Mouse (Mus musculus): ENCODE results near the gene Upk1a. TPM values are rescaled to one million over a fixed set of nuclear protein-coding genes. Genes with fewer than 3 reads are reported as not detected.

Gene Upk1a
- total and polyA plus RNA-seq, 3 experiments: 0.47 to 10.9 (median 1.8) TPM

GRCm38 (mm10) chr7:30556894-30557536, 55.6 kb downstream of the Upk1a start:
- dilution Hi-C loops (cut with MboI; ENCODE audit: extremely low pct_ligation_motif_present, extremely low pct_unique_long_range_greater_than_20kb, low sequenced_read_pairs) (no loop called here), in situ Hi-C loops (cut with MboI; ENCODE audit: low pct_ligation_motif_present, low pct_unique_long_range_greater_than_20kb, low sequenced_read_pairs) (loop anchor here (5.0 kb wide), 1 partner anchor 50 kb away; no protein-coding TSS in a partner anchor)
- Histone ChIP-seq H3K4me3 (replicated peaks in 1 of 3; ENCODE audit: low read depth in 2 of 3, low read length in 2 of 3, poor library complexity in 1 of 3) (no peak overlapping the region), H3K36me3 (replicated peaks in 1 of 2; ENCODE audit: control insufficient read depth in 1 of 2, insufficient read depth in 1 of 2, low read length in 1 of 2) (peaks cover 32 to 48% of the 10 kb centered on the region in 2 experiments), H3K79me2 (replicated peaks; ENCODE audit: control insufficient read depth, extremely low read depth, insufficient read depth, poor library complexity, severe bottlenecking) (peaks cover 19% of the 10 kb centered on the region), H3K27ac (ENCODE audit: insufficient read depth, low read depth) (no peak overlapping the region), H3K4me1 (ENCODE audit: control insufficient read depth in 1 of 2, insufficient read depth in 2 of 2) (peaks cover 5 to 39% of the 10 kb centered on the region in 2 experiments; a peak in 3 of 4 replicates), H3K9ac (ENCODE audit: insufficient read depth, low read depth) (no peak overlapping the region), H3K27me3 (replicated peaks) (no peaks in the 10 kb centered on the region), H3K9me3 (replicated peaks; ENCODE audit: low read length) (no peaks in the 10 kb centered on the region), H3K4me2 (ENCODE audit: insufficient read depth, low read depth, poor library complexity, severe bottlenecking) (no peak overlapping the region)
- TF ChIP-seq CTCF (conservative IDR thresholded peaks at IDR 0.05 in 1 of 2, IDR thresholded peaks at IDR 0.05 in 1 of 2; ENCODE audit: low read depth in 2 of 2, low read length in 2 of 2) (peak in 1 of 2 experiments; percentile 46; a peak in 2 of 4 replicates), MAZ (IDR thresholded peaks at IDR 0.05; ENCODE audit: low read depth, low read length) (no peak)
- DNase-seq (ENCODE audit: extremely low read depth): no peak

DNA sequence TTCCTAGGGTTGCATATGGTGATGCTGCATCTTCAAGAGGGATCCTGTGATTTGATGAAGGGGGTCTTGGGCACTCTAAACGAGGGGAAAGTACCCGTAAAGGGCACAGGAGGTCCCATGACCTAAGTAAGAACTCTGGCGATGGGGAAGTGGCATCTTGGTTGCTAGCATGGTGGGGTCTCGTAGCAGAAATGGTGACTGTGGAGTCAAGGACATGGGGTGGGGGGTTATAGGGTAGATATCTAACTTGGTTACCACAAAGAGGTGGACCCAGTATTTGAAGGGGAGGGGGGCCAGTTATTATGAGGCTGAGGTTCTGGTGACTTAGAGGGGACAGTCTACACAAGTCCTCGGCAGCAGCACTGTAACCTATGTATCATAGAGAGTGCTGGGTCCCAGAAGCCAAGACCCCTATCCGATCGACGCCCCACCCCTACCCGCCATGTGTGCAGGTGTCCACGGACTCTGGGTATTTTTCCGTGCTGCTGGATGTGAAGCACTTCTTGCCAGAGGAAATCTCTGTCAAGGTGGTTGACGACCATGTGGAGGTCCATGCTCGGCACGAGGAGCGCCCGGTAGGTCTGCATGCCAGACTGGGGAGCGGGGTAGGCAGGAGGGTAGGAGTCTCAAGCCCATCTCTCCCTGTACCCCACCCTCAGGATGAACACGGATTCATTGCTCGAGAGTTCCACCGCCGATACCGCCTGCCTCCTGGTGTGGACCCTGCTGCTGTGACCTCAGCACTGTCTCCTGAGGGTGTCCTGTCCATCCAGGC, 58.6 kb downstream of the Upk1a start:
- Histone ChIP-seq H3K27ac (ENCODE audit: insufficient read depth, low read depth) (no peak overlapping the region), H3K79me2 (replicated peaks; ENCODE audit: control insufficient read depth, extremely low read depth, insufficient read depth, poor library complexity, severe bottlenecking) (peaks cover 10% of the 10 kb centered on the region), H3K9me3 (replicated peaks; ENCODE audit: low read length) (no peaks in the 10 kb centered on the region), H3K27me3 (replicated peaks) (no peaks in the 10 kb centered on the region), H3K4me3 (replicated peaks in 1 of 3; ENCODE audit: low read depth in 2 of 3, low read length in 2 of 3, poor library complexity in 1 of 3) (peak overlapping the region in 1 of 3 experiments; percentile 71), H3K36me3 (replicated peaks in 1 of 2; ENCODE audit: control insufficient read depth in 1 of 2, insufficient read depth in 1 of 2, low read length in 1 of 2) (peaks cover 32 to 51% of the 10 kb centered on the region in 2 experiments), H3K9ac (ENCODE audit: insufficient read depth, low read depth) (peak overlapping the region; percentile 83; the same call in 1 of the 2 replicates), H3K4me2 (ENCODE audit: insufficient read depth, low read depth, poor library complexity, severe bottlenecking) (0 out of 2 replicates have a peak overlapping the region, but pooled peaks have one; percentile 82), H3K4me1 (ENCODE audit: control insufficient read depth in 1 of 2, insufficient read depth in 2 of 2) (peaks cover 5 to 37% of the 10 kb centered on the region in 2 experiments; a peak in 3 of 4 replicates)
- peak; percentile 41; the same call in 1 of the 2 replicates for TF ChIP-seq POLR2AphosphoS2 (IDR thresholded peaks at IDR 0.05; ENCODE audit: low read depth, low read length)
- TF ChIP-seq USF1 (IDR thresholded peaks at IDR 0.05; ENCODE audit: low read depth, low read length): no peak
- dilution Hi-C loops (cut with MboI; ENCODE audit: extremely low pct_ligation_motif_present, extremely low pct_unique_long_range_greater_than_20kb, low sequenced_read_pairs): no loop called here
- in situ Hi-C loops (cut with MboI; ENCODE audit: low pct_ligation_motif_present, low pct_unique_long_range_greater_than_20kb, low sequenced_read_pairs): no loop called here
- DNase-seq (ENCODE audit: extremely low read depth): no peak

Other genes with a start within 250 kb of the Upk1a start
Only the 20 nearest of the 32 such genes appear.
- not detected in 2 replicates for gene Prodh2, start 119.2 kb downstream of the Upk1a start, total RNA-seq (2012; rRNA removed)
- not detected in 2 replicates for gene Prodh2, start 119.2 kb downstream of the Upk1a start, total RNA-seq (2014; rRNA removed)
- not detected in 2 replicates for gene Prodh2, start 119.2 kb downstream of the Upk1a start, polyA plus RNA-seq (2012; ENCODE audit: insufficient read length, low read depth)
- 2.5 and 2.8 TPM in 2 replicates for gene Arhgap33, start 77.8 kb downstream of the Upk1a start, total RNA-seq (2012; rRNA removed)
- 0.44 and 0.76 TPM in 2 replicates for gene Arhgap33, start 77.8 kb downstream of the Upk1a start, total RNA-seq (2014; rRNA removed)
- gene Arhgap33, start 77.8 kb downstream of the Upk1a start, polyA plus RNA-seq (2012; ENCODE audit: insufficient read length, low read depth): 6.2 and 9.2 TPM in 2 replicates
- gene Hspb6, start 60.7 kb downstream of the Upk1a start, total RNA-seq (2012; rRNA removed): 1.6 and 2.3 TPM in 2 replicates
- 0.79 and 1.2 TPM in 2 replicates for gene Hspb6, start 60.7 kb downstream of the Upk1a start, total RNA-seq (2014; rRNA removed)
- gene Hspb6, start 60.7 kb downstream of the Upk1a start, polyA plus RNA-seq (2012; ENCODE audit: insufficient read length, low read depth): 4.1 and 6.0 TPM in 2 replicates
- 4.0 and 5.9 TPM in 2 replicates for gene Proser3, start 60.5 kb downstream of the Upk1a start, total RNA-seq (2012; rRNA removed)
- gene Proser3, start 60.5 kb downstream of the Upk1a start, total RNA-seq (2014; rRNA removed): 1.7 and 2.0 TPM in 2 replicates
- 5.7 and 6.0 TPM in 2 replicates for gene Proser3, start 60.5 kb downstream of the Upk1a start, polyA plus RNA-seq (2012; ENCODE audit: insufficient read length, low read depth)
- gene Lin37, start 53.0 kb downstream of the Upk1a start, total RNA-seq (2012; rRNA removed): 8.3 and 11.0 TPM in 2 replicates
- gene Lin37, start 53.0 kb downstream of the Upk1a start, total RNA-seq (2014; rRNA removed): 4.0 and 5.2 TPM in 2 replicates
- gene Lin37, start 53.0 kb downstream of the Upk1a start, polyA plus RNA-seq (2012; ENCODE audit: insufficient read length, low read depth): 38.6 and 49.5 TPM in 2 replicates
- 56.7 and 61.2 TPM in 2 replicates for gene U2af1l4, start 49.5 kb downstream of the Upk1a start, total RNA-seq (2012; rRNA removed)
- 60.8 and 63.4 TPM in 2 replicates for gene U2af1l4, start 49.5 kb downstream of the Upk1a start, total RNA-seq (2014; rRNA removed)
- gene U2af1l4, start 49.5 kb downstream of the Upk1a start, polyA plus RNA-seq (2012; ENCODE audit: insufficient read length, low read depth): 51.5 and 54.4 TPM in 2 replicates
- gene Gm49396, start 49.5 kb downstream of the Upk1a start, total RNA-seq (2012; rRNA removed): 2.6 and 2.7 TPM in 2 replicates
- gene Gm49396, start 49.5 kb downstream of the Upk1a start, total RNA-seq (2014; rRNA removed): 1.9 and 2.3 TPM in 2 replicates
- gene Gm49396, start 49.5 kb downstream of the Upk1a start, polyA plus RNA-seq (2012; ENCODE audit: insufficient read length, low read depth): 3.3 and 3.8 TPM in 2 replicates
- 55.2 and 59.2 TPM in 2 replicates for gene Psenen, start 49.2 kb downstream of the Upk1a start, total RNA-seq (2012; rRNA removed)
- 83.6 and 92.7 TPM in 2 replicates for gene Psenen, start 49.2 kb downstream of the Upk1a start, total RNA-seq (2014; rRNA removed)
- 101 and 121 TPM in 2 replicates for gene Psenen, start 49.2 kb downstream of the Upk1a start, polyA plus RNA-seq (2012; ENCODE audit: insufficient read length, low read depth)
- 0.92 and 1.3 TPM in 2 replicates for gene Igflr1, start 47.4 kb downstream of the Upk1a start, total RNA-seq (2012; rRNA removed)
- not detected in 2 replicates for gene Igflr1, start 47.4 kb downstream of the Upk1a start, total RNA-seq (2014; rRNA removed)
- 0.65 TPM in 1 of 2 replicates, not detected in the other for gene Igflr1, start 47.4 kb downstream of the Upk1a start, polyA plus RNA-seq (2012; ENCODE audit: insufficient read length, low read depth)
- 17.2 and 18.3 TPM in 2 replicates for gene Kmt2b, start 24.1 kb downstream of the Upk1a start, total RNA-seq (2012; rRNA removed)
- gene Kmt2b, start 24.1 kb downstream of the Upk1a start, total RNA-seq (2014; rRNA removed): 4.8 and 8.4 TPM in 2 replicates
- gene Kmt2b, start 24.1 kb downstream of the Upk1a start, polyA plus RNA-seq (2012; ENCODE audit: insufficient read length, low read depth): 31.0 and 32.8 TPM in 2 replicates
- 183 TPM in 2 replicates for gene Zbtb32, start 13.9 kb downstream of the Upk1a start, total RNA-seq (2012; rRNA removed)
- 156 and 173 TPM in 2 replicates for gene Zbtb32, start 13.9 kb downstream of the Upk1a start, total RNA-seq (2014; rRNA removed)
- 171 and 178 TPM in 2 replicates for gene Zbtb32, start 13.9 kb downstream of the Upk1a start, polyA plus RNA-seq (2012; ENCODE audit: insufficient read length, low read depth)
- 432 and 456 TPM in 2 replicates for gene Cox6b1, start 13.3 kb upstream of the Upk1a start, total RNA-seq (2012; rRNA removed)
- 776 and 802 TPM in 2 replicates for gene Cox6b1, start 13.3 kb upstream of the Upk1a start, total RNA-seq (2014; rRNA removed)
- 581 and 625 TPM in 2 replicates for gene Cox6b1, start 13.3 kb upstream of the Upk1a start, polyA plus RNA-seq (2012; ENCODE audit: insufficient read length, low read depth)
- gene Etv2, start 23.0 kb upstream of the Upk1a start, total RNA-seq (2012; rRNA removed): not detected in 2 replicates
- gene Etv2, start 23.0 kb upstream of the Upk1a start, total RNA-seq (2014; rRNA removed): not detected in 2 replicates
- gene Etv2, start 23.0 kb upstream of the Upk1a start, polyA plus RNA-seq (2012; ENCODE audit: insufficient read length, low read depth): not detected in 2 replicates
- gene Rbm42, start 37.5 kb upstream of the Upk1a start, total RNA-seq (2012; rRNA removed): 109 and 121 TPM in 2 replicates
- gene Rbm42, start 37.5 kb upstream of the Upk1a start, total RNA-seq (2014; rRNA removed): 65.3 and 67.2 TPM in 2 replicates
- 104 and 105 TPM in 2 replicates for gene Rbm42, start 37.5 kb upstream of the Upk1a start, polyA plus RNA-seq (2012; ENCODE audit: insufficient read length, low read depth)
- gene Haus5, start 52.1 kb upstream of the Upk1a start, total RNA-seq (2012; rRNA removed): 45.6 and 47.7 TPM in 2 replicates
- 32.3 and 38.5 TPM in 2 replicates for gene Haus5, start 52.1 kb upstream of the Upk1a start, total RNA-seq (2014; rRNA removed)
- 50.9 and 52.8 TPM in 2 replicates for gene Haus5, start 52.1 kb upstream of the Upk1a start, polyA plus RNA-seq (2012; ENCODE audit: insufficient read length, low read depth)
- not detected in 2 replicates for gene Pmis2, start 58.8 kb upstream of the Upk1a start, total RNA-seq (2012; rRNA removed)
- not detected in 2 replicates for gene Pmis2, start 58.8 kb upstream of the Upk1a start, total RNA-seq (2014; rRNA removed)
- not detected in 2 replicates for gene Pmis2, start 58.8 kb upstream of the Upk1a start, polyA plus RNA-seq (2012; ENCODE audit: insufficient read length, low read depth)
- 2.4 and 4.0 TPM in 2 replicates for gene 2200002J24Rik, start 86.1 kb upstream of the Upk1a start, total RNA-seq (2012; rRNA removed)
- gene 2200002J24Rik, start 86.1 kb upstream of the Upk1a start, total RNA-seq (2014; rRNA removed): 3.0 and 6.6 TPM in 2 replicates
- gene 2200002J24Rik, start 86.1 kb upstream of the Upk1a start, polyA plus RNA-seq (2012; ENCODE audit: insufficient read length, low read depth): 2.9 and 3.5 TPM in 2 replicates
- 0.13 TPM in 1 of 2 replicates, not detected in the other for gene Atp4a, start 99.4 kb upstream of the Upk1a start, total RNA-seq (2012; rRNA removed)
- gene Atp4a, start 99.4 kb upstream of the Upk1a start, total RNA-seq (2014; rRNA removed): 0.14 and 0.67 TPM in 2 replicates
- gene Atp4a, start 99.4 kb upstream of the Upk1a start, polyA plus RNA-seq (2012; ENCODE audit: insufficient read length, low read depth): 0.33 TPM in 1 of 2 replicates, not detected in the other
- 136 and 137 TPM in 2 replicates for gene Tmem147, start 116.7 kb upstream of the Upk1a start, total RNA-seq (2012; rRNA removed)
- 152 and 154 TPM in 2 replicates for gene Tmem147, start 116.7 kb upstream of the Upk1a start, total RNA-seq (2014; rRNA removed)
- gene Tmem147, start 116.7 kb upstream of the Upk1a start, polyA plus RNA-seq (2012; ENCODE audit: insufficient read length, low read depth): 98.4 and 149 TPM in 2 replicates
- gene Gapdhs, start 130.8 kb upstream of the Upk1a start, total RNA-seq (2012; rRNA removed): 0.42 and 0.89 TPM in 2 replicates
- gene Gapdhs, start 130.8 kb upstream of the Upk1a start, total RNA-seq (2014; rRNA removed): not detected in 2 replicates
- 1.7 and 2.9 TPM in 2 replicates for gene Gapdhs, start 130.8 kb upstream of the Upk1a start, polyA plus RNA-seq (2012; ENCODE audit: insufficient read length, low read depth)

Data from CH12.LX (cell line).